Mouse (Mus musculus) right cerebral cortex, postnatal 36 days (tissue): Measurements from ENCODE around the gene Pxmp2.

Experiments
- DNase-seq, 2 experiments: peaks; one replicate each; pipeline ENCODE4 v3.0.0; 2022; ENCODE audit warnings: low spot score in 2 of 2, mixed read lengths in 1 of 2

Gene Pxmp2

GRCm38 (mm10) chr5:110285770-110286445, at the start of gene Pxmp2, which contains the start of gene Pole:
Gene Pxmp2, minus strand, starts transcription at chr5:110286186.
Gene Pole, plus strand, starts transcription at chr5:110286306.
- DNase-seq: peak; percentile 72 to 76

- no peak for DNase-seq
Measured at GRCm38 (mm10) chr5:110330508-110330907, 44.5 kb upstream of the Pxmp2 start.

DNA sequence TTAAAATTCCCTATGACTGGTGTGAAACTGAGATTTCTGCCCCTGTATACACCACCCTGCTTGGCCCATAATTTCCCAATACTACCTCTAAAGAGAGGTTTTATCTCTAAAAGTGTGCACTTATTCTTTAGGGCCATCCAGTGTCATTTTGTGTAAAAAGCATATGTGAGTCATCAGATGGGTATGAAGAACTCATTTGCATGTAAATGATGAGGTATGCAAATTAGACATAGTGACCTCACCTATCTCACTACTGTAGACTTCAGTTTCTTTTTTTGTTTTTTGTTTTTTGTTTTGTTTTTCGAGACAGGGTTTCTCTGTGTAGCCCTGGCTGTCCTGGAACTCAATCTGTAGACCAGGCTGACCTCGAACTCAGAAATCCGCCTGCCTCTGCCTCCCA, 27.1 kb upstream of the Pxmp2 start:
- no peak for DNase-seq

DNA sequence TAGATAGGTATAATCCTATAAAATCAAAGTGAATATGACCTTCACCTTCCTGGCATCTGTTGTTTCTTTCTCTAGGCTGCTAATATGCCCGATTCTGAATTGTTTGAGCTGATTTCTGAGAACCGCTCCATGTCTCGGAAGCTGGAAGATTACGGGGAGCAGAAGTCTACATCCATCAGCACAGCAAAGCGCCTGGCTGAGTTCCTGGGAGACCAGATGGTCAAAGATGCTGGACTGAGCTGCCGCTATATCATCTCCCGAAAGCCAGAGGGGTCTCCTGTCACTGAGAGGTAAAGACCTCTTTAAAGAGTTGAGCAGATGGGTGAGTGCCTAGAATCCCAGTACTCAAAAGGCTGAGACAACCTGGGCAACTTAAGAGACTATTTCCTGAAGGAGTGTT, 22.9 kb upstream of the Pxmp2 start:
- DNase-seq: no peak

DNA sequence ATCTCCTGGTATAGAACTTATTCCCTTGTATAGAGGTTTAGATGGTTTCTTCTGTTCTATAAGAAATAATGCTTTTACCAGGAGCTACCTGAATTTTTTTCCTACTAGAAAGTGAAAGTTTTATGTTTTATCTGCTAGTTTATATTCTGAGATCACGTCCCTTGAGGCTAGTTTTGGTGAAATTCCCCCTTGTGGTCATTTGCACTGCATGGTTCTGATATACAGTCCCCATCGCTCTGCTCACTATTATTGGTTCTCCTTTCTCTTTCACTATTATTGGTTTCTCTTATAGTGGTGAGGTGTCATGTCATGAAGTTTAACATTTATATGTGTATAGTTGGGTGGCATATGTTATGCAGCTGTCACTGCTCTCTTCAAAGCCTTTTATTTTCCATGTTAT, 14.6 kb upstream of the Pxmp2 start:
- no peak for DNase-seq

GRCm38 (mm10) chr5:110296637-110297036, 10.7 kb upstream of the Pxmp2 start:
- DNase-seq: no peak

GRCm38 (mm10) chr5:110291649-110292048, 5.7 kb upstream of the Pxmp2 start:
- DNase-seq: no peak

- no peak for DNase-seq
Measured at GRCm38 (mm10) chr5:110287084-110287475, 1.1 kb upstream of the Pxmp2 start.

DNA sequence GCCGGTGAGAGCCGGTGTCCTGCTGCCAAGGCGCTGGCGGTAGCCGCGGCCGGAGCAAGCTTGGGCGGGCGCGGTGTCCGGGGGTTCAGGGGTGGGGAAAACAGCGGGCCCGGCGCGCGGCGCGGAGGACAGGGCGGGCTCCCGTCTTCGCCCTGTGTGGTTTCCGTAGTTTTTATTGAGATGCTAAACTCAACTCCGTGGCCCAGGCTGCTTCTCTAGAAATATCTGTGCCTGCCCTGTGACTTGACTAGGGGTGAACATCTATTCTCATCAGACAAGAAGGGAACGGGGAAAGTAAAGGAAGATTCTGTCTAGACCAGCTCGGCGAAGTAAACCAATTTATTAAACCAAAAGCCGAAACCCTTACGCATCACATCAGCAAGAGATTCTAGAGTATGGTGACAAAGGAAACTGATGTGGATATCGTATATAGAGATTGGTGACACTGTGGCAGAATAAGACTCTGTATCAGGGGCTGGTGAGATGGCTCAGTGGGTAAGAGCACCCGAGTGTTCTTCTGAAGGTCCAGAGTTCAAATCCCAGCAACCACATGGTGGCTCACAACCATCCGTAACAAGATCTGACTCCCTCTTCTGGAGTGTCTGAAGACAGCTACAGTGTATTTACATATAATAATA, 579 bp upstream of the Pxmp2 start:
- no peak for DNase-seq

- DNase-seq: no peak
Measured at GRCm38 (mm10) chr5:110285156-110285555, 830 bp downstream of the Pxmp2 start.

DNA sequence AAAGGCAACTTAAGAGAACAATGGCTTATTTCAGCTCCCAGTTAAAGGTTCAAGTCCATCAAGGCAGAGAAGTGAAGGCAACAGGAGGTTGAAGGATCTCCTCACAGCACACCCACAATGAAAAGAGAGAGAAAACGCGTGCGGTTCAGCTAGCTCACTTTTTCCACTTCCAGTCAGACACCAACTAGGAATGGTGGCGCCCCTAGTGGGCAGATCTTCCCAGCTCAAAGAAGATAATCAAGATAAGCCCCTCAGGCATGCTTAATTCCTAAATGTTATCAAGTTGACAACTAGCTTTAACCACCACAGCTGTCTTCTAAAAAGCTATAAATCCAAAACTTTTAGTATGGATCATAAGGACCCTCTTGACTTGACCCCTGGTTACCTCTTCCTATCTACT, 1.4 kb downstream of the Pxmp2 start:
- no peak for DNase-seq

DNA sequence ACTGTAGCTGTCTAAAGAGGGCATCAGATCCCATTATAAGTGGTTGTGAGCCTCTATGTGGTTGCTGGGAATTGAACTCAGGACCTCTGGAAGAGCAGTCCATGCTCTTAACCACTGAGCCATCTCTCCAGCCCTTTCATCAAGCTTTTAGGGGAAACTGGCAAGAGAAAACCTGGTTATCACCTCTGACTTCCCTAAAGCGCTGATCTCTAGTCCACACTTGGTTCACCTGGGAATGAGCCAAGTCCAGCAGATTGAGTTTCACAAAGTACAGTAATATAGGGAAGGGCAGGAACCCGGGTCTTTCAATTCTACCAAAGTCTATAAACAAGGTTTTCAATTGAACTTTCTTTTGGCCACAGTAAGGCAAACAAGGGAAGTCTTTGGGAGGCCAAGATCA, 4.0 kb downstream of the Pxmp2 start:
- no peak for DNase-seq

DNA sequence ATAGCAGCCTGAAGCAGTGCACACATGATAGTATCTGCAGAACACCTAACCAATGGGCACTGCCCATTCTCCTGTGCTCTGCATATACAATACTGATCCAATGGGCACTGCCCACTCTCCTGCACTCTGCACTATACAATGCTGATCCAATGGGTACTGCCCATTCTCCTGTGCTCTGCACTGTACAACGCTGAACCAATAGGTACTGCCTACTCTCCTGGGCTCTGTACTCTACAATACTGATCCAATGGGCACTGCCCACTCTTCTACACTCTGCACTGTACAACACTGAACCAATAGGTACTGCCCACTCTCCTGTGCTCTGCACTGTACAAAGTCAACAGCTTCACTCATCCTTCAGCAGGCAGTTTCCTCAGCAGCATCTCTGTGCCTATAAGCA, 9.1 kb downstream of the Pxmp2 start:
- no peak for DNase-seq

DNA sequence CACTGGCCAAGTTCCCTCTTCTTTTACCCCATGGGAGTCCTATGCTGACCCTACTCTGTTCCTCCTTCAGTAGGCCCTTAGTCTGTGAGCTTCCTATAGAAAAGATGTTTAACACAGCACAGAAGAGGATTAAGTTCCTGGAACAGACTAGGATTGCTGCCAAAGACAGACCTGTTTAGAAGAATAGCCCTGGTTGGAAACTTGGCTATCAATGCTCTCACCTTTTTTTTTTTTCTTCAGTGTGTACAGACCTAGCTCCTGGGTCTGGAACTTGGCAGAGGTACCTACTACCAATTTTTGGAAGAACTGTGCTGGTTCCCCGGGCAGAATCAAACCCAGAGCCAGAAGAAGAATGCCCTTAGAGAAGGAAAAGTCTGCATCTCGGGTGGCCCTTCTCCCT, 9.6 kb downstream of the Pxmp2 start:
- no peak for DNase-seq

DNA sequence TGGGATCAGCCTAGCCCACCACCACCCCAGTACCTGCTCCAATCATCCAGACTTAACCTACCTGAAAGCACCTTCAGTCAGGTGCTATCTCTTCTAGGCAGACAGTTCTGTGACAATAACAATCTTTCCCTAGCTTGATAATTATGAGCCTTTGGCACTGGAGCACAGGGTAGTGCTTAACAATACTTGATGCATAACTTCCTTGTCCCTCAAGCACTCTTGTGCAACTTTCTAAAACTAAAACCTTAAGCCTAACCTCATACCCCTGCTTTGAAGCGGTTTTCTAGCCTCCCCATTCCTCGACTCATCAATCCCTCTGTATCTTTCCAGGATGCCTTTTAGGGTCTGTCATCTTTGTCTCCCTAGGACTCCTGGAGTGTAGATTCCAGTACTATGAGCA, 11.1 kb downstream of the Pxmp2 start:
- DNase-seq: no peak

GRCm38 (mm10) chr5:110274147-110274546, 11.8 kb downstream of the Pxmp2 start:
- DNase-seq: no peak

GRCm38 (mm10) chr5:110270242-110270641, 15.7 kb downstream of the Pxmp2 start:
- DNase-seq: no peak

GRCm38 (mm10) chr5:110269141-110270101, 16.6 kb downstream of the Pxmp2 start, which contains the start of gene Pgam5:
Gene Pgam5, minus strand, starts transcription at chr5:110269913.
- DNase-seq: peak; percentile 75 to 81

DNA sequence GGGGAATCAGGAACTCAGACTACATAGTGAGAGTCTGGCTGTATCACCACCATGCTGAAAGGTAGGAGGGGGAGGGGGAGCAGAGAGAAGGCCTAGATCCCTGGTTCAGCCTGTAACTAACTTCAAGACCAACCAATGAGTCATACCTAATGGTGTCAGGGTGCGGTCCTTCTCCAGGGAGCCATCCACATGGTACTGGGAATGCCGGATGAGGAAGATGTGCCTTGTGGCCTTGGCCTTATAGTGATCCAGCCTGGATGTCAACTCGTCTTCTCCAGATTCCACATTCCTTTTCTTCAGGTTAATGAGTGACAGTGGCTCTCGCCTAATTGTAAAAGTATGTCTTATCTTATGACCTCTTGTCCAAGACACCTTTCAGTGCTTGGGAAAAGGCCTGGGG, 19.0 kb downstream of the Pxmp2 start:
- DNase-seq: no peak

DNA sequence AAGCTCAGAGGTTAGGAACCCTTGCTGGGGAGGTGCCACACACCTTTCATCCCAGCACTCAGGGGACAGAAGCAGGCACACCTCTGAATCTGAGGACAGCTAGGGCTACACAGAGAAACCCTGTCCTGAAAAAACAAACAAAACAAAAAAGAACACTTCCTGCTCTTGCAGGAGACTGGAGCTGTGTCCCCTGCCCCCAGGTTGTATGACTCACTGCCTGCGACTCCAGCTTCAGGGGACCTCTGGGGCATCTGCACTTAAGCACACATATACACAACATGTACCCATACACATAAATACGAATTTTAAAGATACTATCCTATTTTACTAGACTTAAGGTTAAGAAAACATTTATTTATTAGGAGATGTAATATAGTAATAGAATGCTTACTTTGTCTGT, 41.9 kb downstream of the Pxmp2 start:
- no peak for DNase-seq

GRCm38 (mm10) chr5:110232346-110232745, 53.6 kb downstream of the Pxmp2 start:
- no peak for DNase-seq

- no peak for DNase-seq
Measured at GRCm38 (mm10) chr5:110231638-110232037, 54.3 kb downstream of the Pxmp2 start.
